Mouse (Mus musculus) forebrain, embryonic 16.5 days (tissue): ENCODE results near the gene Kctd21. TPM values are rescaled to one million over a fixed set of nuclear protein-coding genes. Genes with fewer than 3 reads are reported as not detected.

ENCODE experiments used
- ATAC-seq: fragments of 200-750 bp; cut with Nextera tagmentation; 2 replicates; pipeline ENCODE4 v1.8.0; 2017; ENCODE audit warnings: mild to moderate bottlenecking, moderate library complexity
- H3K27ac ChIP-seq: fragments of 300-500 bp; sonication (generic); 2 replicates; pipeline ENCODE4 v1.5.1; 2014; ENCODE audit warnings: low read length, control low read depth
- H3K27me3 ChIP-seq: fragments of 300-500 bp; sonication (generic); replicated peaks from 2 replicates; pipeline ENCODE4 v1.6.1; 2014; ENCODE audit warnings: low read length; ENCODE audit not compliant: control insufficient read depth, insufficient read depth
- H3K36me3 ChIP-seq: fragments of 300-500 bp; sonication (generic); 2 replicates; pipeline ENCODE4 v1.6.1; 2014; ENCODE audit not compliant: control insufficient read depth, insufficient read depth
- H3K4me1 ChIP-seq: fragments of 300-500 bp; sonication (generic); replicated peaks from 2 replicates; pipeline ENCODE4 v1.6.1; 2014; ENCODE audit warnings: low read length; ENCODE audit not compliant: control insufficient read depth, insufficient read depth
- H3K4me2 ChIP-seq: fragments of 300-500 bp; sonication (generic); 2 replicates; pipeline ENCODE4 v1.6.1; 2014; ENCODE audit warnings: mild to moderate bottlenecking, low read length, control low read depth
- H3K4me3 ChIP-seq: fragments of 300-500 bp; sonication (generic); replicated peaks from 2 replicates; pipeline ENCODE4 v1.5.1; 2014; ENCODE audit warnings: mild to moderate bottlenecking, low read length, control low read depth
- H3K9ac ChIP-seq: fragments of 300-500 bp; sonication (generic); replicated peaks from 2 replicates; pipeline ENCODE4 v1.6.1; 2014; ENCODE audit warnings: low read depth, low read length, control low read depth
- H3K9me3 ChIP-seq: fragments of 300-500 bp; sonication (generic); 2 replicates; pipeline ENCODE4 v1.6.1; 2016; ENCODE audit warnings: low read length; ENCODE audit not compliant: control insufficient read depth
- WGBS: fragments of 180-500 bp; shearing (Covaris S2); extraction: QIAGEN DNeasy Blood & Tissue Kit; methylation state at CpG from one replicate; pipeline ENCODE4 v1.1.7; 2014; 5-methylcytosine and 5-hydroxymethylcytosine counted together
- polyA plus RNA-seq: library from polyadenylated mRNA; unstranded; fragments of >200 nt; fragmentation: Nextera tagmentation; extraction: Ambion mirVana; gene quantifications from 2 replicates; pipeline ENCODE4 v1.2.1, GENCODE M21; 2015

The Kctd21 gene
- polyA plus RNA-seq, 1 experiment from 2014 or later = 7.5 TPM

DNA sequence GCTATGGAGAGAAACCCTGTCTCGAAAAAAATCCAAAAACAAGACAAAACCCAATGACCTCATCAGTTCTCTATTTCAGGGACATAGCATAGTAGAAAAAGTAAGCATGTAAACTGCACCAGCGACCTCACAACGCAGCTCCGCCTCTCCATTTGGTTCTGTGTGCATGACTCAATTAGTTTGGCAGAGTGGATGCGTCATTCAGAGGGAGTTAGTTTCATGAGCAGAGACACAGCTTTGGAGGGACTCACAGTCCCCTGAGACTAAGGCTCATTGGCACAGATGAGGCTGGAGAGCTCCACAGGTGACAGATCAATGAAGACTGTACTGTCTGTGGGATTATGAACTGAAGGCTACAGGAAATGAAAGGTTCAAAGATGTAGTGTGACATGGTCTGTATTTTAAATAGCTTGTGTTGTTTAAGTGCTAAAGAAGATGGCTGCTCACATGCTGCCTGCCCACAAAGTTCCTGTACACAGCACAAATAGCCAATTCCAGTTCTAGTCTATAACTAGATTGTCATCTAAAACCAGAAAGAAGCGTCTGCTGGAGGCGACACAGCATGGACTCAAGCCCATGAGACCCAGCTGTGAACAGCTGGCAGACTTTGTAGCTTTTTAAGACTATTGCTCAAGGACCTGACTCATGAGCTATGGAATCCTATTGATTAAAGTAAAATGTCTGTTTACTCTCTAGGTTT lies 54.1 kb downstream of the Kctd21 start:
- Histone ChIP-seq H3K4me2 (no peak overlapping the region), H3K27me3 (no peaks in the 10 kb centered on the region), H3K4me1 (peaks cover 16% of the 10 kb centered on the region), H3K4me3 (no peak overlapping the region), H3K27ac (peak overlapping the region; percentile 84), H3K36me3 (peaks cover 13% of the 10 kb centered on the region), H3K9ac (no peak overlapping the region), H3K9me3 (no peaks in the 10 kb centered on the region)
- WGBS = 78% methylated on average over 7 of the region's 7 CpGs
- ATAC-seq = no peak

DNA sequence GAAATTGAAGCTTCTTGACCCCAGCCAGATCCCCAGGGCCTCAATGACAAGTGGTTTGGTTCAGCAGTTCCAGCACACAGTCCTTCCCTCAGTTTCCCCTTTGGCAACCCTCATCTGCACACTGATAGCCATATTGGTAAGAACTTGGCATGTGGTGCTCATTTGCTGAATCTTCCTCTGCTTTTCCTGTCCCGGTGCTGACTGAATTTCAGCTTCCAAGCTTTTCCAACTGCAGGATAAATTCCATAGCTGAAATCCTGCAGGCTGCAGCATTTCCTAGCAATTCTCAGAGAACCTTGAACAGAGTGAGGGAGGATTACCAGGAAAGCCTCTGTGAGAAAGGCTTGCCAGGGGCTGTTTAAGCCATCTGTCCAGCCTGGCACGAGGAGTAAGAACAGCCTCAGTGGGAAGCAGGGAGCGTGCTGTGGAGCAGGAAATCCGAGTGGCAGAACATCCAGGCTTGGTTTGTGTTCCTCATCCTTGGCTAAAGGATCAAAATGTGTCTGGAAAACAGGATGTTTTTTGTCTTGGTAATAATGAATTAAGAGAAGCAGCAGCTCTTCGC lies 54.8 kb downstream of the Kctd21 start:
- ATAC-seq = peak; percentile 85
- WGBS = 51% methylated on average over 5 of the region's 5 CpGs
- Histone ChIP-seq H3K9ac (no peak overlapping the region), H3K36me3 (peaks cover 13% of the 10 kb centered on the region; the same call in 1 of the 2 replicates), H3K4me3 (no peak overlapping the region), H3K27ac (peak overlapping the region; percentile 84), H3K27me3 (no peaks in the 10 kb centered on the region), H3K9me3 (no peaks in the 10 kb centered on the region), H3K4me1 (peaks cover 21% of the 10 kb centered on the region), H3K4me2 (no peak overlapping the region)

DNA sequence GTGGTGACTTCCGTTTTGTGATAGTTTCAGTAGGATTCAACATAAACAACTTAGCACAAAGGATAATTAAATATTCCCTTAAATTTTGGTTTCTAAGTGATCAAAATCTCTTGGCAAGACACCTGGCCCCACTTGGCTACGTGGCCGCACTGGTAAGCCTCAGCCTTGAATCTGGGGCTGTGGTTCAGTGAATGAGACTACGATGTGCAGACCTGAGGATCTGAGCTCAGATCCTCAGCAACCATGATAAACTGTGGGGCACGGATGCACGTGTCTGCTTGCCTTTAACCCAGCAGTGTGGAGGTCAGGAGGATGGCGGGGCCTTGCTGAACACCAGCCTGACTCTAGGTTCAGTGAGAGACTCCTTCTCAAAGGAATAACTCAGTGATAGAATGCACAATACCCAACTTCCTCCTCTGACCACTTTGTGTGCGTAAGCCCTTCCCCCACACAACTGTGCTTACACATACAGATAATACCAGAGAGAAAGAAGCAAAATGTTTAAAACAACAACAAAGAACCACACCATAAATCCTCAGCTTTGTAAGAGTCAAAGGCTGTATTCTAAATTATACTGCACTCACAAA lies 55.5 kb downstream of the Kctd21 start:
- Histone ChIP-seq H3K9ac (no peak overlapping the region), H3K4me2 (no peak overlapping the region), H3K9me3 (no peaks in the 10 kb centered on the region), H3K4me1 (peaks cover 24% of the 10 kb centered on the region), H3K4me3 (no peak overlapping the region), H3K27ac (peak overlapping the region; percentile 84), H3K27me3 (no peaks in the 10 kb centered on the region), H3K36me3 (peaks cover 15% of the 10 kb centered on the region; the same call in 1 of the 2 replicates)
- no peak for ATAC-seq
- WGBS = 80% methylated on average over 8 of the region's 8 CpGs

DNA sequence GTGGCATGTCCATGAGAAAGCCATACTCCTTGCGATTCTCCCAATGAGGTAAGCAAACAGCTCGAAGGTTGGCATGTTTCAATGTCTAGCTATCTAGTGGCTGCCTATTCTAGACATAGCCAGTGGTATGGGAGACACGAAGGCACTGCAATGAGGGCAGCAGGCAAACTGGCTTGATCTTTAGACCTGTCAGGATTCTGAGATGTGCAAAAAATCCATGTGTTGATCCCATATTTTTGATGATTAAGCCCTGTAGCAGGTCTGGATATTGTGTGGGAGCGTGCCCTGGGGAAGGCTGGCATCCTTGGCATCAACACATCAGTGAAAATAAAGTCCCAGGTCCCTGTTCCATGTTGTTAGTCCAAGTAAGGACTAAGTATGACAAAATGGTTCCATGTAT lies 56.4 kb downstream of the Kctd21 start:
- peaks cover 15% of the 10 kb centered on the region; the same call in 1 of the 2 replicates for H3K36me3 ChIP-seq
- no peak for ATAC-seq
- 97% methylated on average over 4 of the region's 4 CpGs for WGBS

DNA sequence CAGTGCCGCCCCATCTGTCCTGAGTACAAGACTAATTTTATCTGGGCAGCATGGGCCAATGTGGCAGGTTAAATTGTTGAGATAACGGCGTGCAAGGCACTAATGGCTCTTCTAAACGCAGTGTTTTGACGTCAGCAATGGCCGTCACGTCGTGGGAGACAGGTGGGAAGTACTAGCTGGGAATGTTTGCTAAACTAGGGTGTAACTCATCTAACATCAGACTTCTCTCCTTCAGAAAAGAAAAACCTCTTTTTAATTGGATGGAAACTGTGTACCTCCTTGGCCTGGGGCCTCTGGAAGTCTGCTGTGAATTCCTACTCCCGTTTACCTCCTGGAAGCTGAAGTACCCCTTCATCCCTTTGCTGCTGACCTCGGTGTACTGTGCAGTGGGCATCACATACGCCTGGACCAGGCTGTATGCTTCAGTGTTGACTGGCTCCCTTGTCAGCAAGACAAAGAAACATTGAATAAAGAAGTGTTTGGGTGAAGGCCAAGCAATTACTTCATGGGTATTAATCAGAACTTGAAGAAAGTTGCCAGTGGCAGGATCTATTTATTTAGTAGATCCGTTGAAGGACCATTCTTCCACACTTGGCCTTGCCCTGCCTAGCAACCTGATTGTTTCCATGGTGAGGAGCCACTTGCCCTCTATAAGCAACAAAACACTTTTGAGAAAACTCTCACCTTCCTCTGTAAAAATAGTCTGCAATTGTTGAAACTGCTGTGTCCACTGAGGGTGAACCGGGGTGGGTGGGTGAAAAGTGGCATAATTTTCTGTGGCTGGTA lies 59.4 kb downstream of the Kctd21 start:
- peak; percentile 92 for ATAC-seq
- H3K4me3 ChIP-seq = no peak overlapping the region
- H3K4me2 ChIP-seq = no peak overlapping the region
- H3K9me3 ChIP-seq = no peaks in the 10 kb centered on the region
- peaks cover 9% of the 10 kb centered on the region; the same call in 1 of the 2 replicates for H3K36me3 ChIP-seq
- peaks cover 20% of the 10 kb centered on the region for H3K4me1 ChIP-seq
- WGBS = 18% methylated on average over 13 of the region's 13 CpGs
- peak overlapping the region; percentile 49 for H3K27ac ChIP-seq
- H3K27me3 ChIP-seq = no peaks in the 10 kb centered on the region
- no peak overlapping the region for H3K9ac ChIP-seq

More for the DNA sequence above, 56.4 kb downstream of the Kctd21 start:
- no peak overlapping the region for H3K4me2 ChIP-seq
- H3K27me3 ChIP-seq = no peaks in the 10 kb centered on the region
- no peaks in the 10 kb centered on the region for H3K9me3 ChIP-seq
- no peak overlapping the region for H3K27ac ChIP-seq
- H3K9ac ChIP-seq = no peak overlapping the region
- no peak overlapping the region for H3K4me3 ChIP-seq
- peaks cover 24% of the 10 kb centered on the region for H3K4me1 ChIP-seq

DNA sequence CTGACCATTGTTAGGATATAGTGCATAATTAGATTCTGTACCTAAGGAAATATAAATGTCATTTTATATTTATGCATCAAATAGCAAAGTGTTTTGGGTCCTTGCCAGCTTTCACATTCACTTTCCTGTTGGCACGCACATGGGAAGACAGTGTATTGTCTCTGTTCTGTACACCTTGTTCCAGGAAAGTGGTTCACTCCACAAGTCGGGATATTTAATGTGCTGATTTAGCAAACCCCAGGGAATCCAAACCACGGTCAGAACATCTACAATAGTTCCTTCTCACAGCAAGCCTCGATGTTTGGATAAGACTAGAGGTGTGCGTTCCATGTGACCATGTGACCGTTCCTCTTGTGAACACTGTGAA lies 59.9 kb downstream of the Kctd21 start:
- WGBS = 38% methylated on average over 6 of the region's 6 CpGs
- peak; percentile 15 for ATAC-seq
- H3K4me2 ChIP-seq = no peak overlapping the region

DNA sequence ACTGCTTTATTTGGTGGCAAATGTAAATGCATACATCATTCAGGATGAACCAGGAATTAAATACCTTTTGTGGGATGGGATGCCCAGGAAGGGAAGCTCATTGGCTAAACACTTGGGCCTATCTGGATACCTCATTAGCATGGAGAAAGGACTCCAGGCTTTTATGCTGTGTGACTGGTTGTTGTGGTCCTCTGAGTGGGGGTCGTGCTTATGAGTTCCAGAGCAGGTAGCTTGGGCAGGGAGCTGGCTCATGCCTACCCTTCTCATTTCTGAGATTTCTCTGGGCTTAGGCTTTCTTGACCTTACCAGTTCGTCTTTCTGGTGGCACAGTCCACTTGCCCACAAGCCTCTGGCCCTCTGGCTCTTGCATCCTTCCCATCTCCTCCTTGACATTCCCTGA lies 62.2 kb downstream of the Kctd21 start:
- no peak overlapping the region for H3K27ac ChIP-seq
- H3K36me3 ChIP-seq = peaks cover 4% of the 10 kb centered on the region; the same call in 1 of the 2 replicates
- no peak overlapping the region for H3K4me3 ChIP-seq
- H3K9me3 ChIP-seq = no peaks in the 10 kb centered on the region
- peaks cover 11% of the 10 kb centered on the region for H3K4me1 ChIP-seq
- H3K9ac ChIP-seq = no peak overlapping the region
- 67% methylated on average over 2 of the region's 2 CpGs for WGBS
- no peaks in the 10 kb centered on the region for H3K27me3 ChIP-seq
- ATAC-seq = no peak
- H3K4me2 ChIP-seq = no peak overlapping the region

More for the DNA sequence above, 59.9 kb downstream of the Kctd21 start:
- H3K9ac ChIP-seq = no peak overlapping the region
- no peak overlapping the region for H3K4me3 ChIP-seq
- peaks cover 4% of the 10 kb centered on the region; the same call in 1 of the 2 replicates for H3K36me3 ChIP-seq
- no peaks in the 10 kb centered on the region for H3K9me3 ChIP-seq
- H3K4me1 ChIP-seq = peaks cover 17% of the 10 kb centered on the region
- peak overlapping the region; percentile 49 for H3K27ac ChIP-seq
- H3K27me3 ChIP-seq = no peaks in the 10 kb centered on the region

DNA sequence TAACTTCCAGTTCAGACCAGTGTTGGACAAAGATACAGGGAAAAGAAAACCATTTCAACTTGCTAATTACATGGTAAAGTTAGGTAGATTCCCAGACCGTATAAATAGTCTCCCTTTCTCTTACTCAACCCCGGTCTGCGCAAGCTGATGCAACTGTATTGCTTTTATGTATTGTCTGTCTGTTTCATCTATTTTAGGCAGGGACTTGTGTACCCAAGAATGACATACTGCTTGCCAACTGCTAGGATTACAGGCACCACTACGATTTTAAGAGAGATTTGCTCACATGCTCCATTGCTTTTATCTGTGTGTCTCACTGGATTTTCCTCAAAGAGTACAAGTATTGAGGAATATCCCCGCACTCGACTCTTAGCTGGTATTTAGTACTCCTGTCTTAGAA lies 66.8 kb downstream of the Kctd21 start:
- WGBS = 85% methylated on average over 6 of the region's 6 CpGs
- Histone ChIP-seq H3K9ac (no peak overlapping the region), H3K9me3 (no peaks in the 10 kb centered on the region), H3K4me3 (no peak overlapping the region), H3K27me3 (no peaks in the 10 kb centered on the region), H3K4me1 (peaks cover 20% of the 10 kb centered on the region), H3K4me2 (no peak overlapping the region), H3K36me3 (no peaks in the 10 kb centered on the region), H3K27ac (no peak overlapping the region)
- ATAC-seq = no peak
